Mouse (Mus musculus) mouse embryonic stem cell (cell line): ENCODE results near the gene Cldn34a.
"Not testable (repeated sequence)": the region's sequence is repeated elsewhere in the genome, so short reads cannot be mapped to it uniquely, and the experiment has no call there.

Experiments used
- in situ Hi-C, 2 experiments: fragments of 300-500 bp; cut with MboI; formaldehyde crosslinking; loops; 1 replicate in 1 of 2; 3 replicates in 1 of 2; pipeline ENCODE4 v1.14.3; 2019 to 2020; ENCODE audit warnings: low sequenced_read_pairs in 2 of 2, low pct_unique_long_range_greater_than_20kb in 1 of 2, mixed read lengths in 1 of 2; ENCODE audit not compliant: unreplicated experiment in 1 of 2

Cldn34a gene

DNA sequence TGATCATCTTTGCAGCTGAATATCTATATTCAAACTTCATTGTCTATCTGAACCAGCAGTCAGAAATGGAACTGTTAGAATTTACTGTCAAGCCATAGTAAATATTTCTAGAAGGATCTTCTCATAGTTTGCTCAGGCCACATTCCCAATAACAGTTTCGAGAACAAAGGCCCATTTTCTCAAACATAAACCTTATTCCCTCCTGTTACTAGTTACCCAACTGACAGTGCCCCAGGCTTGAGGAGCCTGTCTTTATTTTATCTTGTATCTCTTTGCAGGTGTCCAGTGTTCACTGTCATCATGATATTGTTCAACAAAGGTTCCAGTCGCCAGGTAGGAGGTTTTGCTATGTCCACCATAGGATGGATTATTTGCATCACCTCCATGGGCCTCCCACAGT lies at the start of gene Cldn34a:
Gene Cldn34a (plus strand): TSS at position 301 of the 400 bp plus-strand sequence.
- in situ Hi-C loops, result no loop called here

DNA sequence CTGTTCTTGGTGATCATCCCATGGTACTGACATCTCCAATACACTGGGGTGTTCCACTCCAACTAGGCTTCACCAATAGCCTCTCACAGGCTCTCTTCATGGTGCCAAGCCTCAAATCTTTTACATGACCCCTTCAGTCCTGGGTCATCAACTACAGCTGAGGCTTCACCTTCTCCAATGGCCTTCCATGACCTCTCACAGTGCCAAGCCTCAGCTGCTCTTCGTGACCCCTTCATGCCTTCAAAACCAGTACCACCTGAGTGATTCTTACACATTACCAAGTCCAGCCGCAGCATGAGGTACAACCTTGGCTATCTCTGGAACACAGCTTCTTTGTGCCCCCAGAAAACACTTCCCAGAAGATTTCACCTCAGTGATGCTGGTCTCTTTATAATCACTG lies 44.5 kb upstream of the Cldn34a start:
- in situ Hi-C loops, result not testable (repeated sequence)

DNA sequence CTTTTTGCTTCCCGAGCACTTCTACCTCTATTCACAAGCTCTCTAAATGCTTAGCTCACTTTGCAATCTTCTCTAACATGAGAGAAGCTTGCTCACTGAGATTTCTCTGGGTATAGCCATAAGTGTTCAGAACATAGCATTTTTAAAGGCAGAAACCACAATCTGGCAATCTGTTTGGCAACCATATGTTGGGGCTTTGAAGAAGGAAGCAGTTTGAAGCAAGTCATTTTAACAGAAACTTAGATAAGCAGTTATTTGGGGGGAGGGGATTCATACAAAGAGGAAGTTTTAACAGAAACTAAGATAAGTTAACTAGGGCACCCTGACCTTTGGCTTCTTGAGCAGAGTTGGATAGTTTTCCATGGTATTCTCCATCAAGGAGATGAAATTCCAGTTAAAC lies 17.4 kb upstream of the Cldn34a start:
- in situ Hi-C loops, result no loop called here

DNA sequence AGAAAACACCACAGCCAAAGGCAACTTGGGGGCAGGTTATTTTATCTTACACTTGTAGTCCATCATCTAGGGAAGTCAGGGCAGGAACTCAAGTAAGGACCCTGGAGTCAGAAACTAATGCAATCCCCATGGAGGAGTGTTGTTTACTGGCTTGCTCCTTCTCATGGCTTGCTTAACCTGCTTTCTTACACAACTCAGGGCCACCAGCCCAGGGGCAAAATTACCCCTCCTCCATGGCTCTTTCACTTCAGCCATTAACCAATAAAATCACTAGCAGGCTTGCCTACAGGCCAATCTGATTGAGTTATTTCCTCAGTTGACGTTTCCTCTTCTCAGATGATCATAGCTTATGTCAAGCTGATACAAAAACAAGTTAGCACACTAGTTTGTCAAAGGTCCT lies 15.0 kb upstream of the Cldn34a start:
- in situ Hi-C loops, result no loop called here

DNA sequence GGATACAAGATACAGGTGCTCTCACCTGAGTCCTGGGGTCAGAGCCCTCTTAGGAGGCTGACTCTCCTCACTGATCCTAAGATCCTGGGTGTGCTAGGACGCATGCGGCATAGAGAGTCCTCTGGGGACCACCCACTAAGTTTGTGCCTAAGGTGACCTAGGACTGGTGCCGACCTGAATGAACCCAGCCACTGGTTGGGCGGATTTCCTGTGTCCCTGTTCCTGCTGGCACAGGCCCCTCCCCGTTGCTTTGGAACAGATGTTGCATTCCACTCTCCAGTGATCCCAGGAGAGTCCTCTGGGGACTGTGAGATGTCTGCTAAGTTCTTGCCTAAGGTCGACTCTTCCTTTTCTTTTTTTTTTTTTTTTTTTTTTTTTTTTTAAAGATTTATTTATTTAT lies 5.7 kb upstream of the Cldn34a start:
- in situ Hi-C loops, result no loop called here
